Mouse (Mus musculus): ENCODE measurements at regions not wholly inside any gene's neighbourhood (a gene's known extent, or its start where the extent isn't known, plus 50 kb on each side); places are given as distances from the start of the nearest gene placed in this dataset.

DNA sequence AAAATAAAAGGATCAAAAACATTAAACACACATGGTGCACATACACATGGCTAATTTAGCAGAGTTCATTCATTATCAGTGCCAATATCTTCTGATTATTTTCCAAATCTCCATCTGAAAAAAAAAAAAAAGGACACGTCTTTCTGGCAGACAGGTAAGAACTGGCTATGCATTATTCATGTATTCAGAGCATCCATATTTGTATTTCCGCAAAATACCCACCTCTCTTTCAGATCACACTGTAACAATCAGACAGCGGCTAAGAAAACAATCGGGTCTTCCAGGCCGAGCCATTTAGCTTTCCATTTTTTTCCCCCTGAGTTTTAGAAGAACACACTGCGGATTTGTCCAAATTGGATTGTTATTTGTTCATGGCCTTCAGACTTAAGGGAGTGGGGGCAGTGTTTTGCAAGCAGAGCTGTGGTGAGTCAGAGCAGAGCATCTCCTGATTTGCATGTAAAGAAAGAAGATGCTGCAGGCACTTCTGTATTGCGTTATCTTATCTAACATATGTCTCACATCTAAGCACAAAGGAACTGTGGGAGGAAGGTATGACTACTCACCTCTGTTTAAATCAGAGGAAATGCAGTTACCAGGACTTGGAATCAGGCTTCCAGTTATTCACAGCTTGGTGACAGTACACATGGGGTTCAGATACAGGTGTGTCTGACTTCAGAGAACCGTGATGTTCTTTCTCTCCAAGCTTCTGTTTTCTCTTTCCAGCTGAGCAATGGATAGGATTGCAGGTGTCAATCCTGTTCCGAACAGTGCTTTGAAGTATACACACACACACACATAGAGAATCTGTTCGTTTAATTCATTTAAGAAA lies 223.6 kb upstream of the Zbtb20 start:
- TF ChIP-seq NANOG (IDR thresholded peaks at IDR 0.05; ENCODE audit: borderline replicate concordance, low read length): no peak
- no peak for TF ChIP-seq CTCF (conservative IDR thresholded peaks at IDR 0.05; ENCODE audit: low read length)
